Mouse (Mus musculus): ENCODE data around the gene Thbs4.
"Not testable (repeated sequence)": the region's sequence is repeated elsewhere in the genome, so short reads cannot be mapped to it uniquely, and the experiment has no call there.

Gene Thbs4

GRCm38 (mm10) chr13:92794462-92795214 lies at the start of gene Thbs4:
TSS of gene Thbs4 (minus strand) at chr13:92794818.
- DNase-seq (ENCODE audit: low spot score) = peak; percentile 42

DNA sequence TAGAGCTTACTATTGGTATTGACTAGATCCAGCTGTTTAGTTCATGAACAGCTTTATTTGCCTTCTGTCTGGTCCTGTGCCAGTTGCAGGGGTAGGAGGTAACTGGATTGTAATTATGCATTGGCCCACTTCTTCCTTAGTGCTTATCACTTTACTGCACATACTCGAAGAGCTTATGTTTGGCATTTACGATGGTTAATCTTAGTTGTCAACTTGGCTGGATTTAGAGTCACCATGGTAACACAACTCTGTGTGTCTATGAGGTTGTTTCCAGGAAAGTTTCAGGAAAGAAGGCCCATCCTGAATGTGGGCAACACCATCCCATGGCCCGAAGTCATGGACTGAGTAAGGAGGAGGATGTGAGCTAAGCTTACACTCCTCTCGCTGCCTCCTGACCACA lies 38.5 kb upstream of the Thbs4 start:
- no peak for DNase-seq (ENCODE audit: low spot score)

GRCm38 (mm10) chr13:92828820-92829219 lies 34.2 kb upstream of the Thbs4 start:
- no peak for DNase-seq (ENCODE audit: low spot score)

DNA sequence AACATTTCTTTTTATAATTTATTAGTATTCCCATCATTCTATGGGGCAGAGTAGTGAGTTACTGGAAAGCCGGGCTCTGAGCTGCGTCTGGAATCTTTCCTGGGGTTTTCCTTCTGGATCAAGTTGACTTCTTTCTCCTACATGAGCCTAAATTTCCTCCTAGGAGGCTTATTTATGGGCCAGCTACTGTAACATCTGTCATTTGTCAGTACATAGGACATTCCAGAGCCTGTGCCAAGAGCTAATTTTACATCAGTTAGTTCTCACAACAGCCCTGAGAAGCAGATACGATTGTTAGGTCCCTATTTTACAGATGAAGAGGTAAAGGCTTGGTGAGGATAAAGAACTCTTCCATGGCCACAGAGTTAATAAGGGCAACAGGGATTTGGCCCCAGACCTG lies 22.7 kb upstream of the Thbs4 start:
- no peak for DNase-seq (ENCODE audit: low spot score)

DNA sequence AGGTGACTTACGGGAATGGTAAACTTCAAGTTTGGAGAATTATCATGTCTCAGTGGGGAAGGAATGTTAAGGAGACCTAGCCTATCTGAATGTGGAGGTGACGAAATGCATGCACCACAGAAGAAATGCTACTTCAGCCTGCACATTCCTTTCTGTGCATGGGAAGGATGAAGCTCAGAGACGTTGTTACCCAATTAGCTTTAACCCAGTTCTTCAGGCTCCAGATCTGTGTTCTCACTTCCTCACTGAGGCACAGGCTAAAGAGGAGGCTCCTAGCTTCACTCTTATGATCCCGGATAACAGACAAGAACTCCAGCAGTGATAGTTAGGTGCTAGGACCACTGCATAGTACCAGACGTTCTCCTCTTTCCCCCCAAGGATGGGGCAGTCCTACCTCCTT lies 21.7 kb upstream of the Thbs4 start:
- no peak for DNase-seq (ENCODE audit: low spot score)

DNA sequence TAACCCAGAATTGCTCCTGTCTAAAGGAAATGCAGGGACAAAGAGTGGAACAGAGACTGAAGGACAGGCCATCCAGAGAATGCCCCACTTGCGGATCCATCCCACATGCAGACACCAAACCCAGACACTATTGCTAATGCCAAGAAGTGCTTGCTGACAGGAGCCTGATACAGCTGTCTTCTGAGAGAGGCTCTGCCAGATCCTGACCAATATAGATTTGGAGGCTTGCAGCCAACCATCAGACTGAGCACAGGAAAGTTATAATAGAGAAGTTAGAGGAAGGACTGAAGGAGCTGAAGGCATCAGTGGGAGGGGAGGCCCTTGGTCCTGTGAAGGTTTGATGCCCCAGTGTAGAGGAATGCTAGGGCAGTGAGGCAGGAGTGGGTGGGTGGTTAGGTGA lies 16.0 kb upstream of the Thbs4 start:
- not testable (repeated sequence) for DNase-seq (ENCODE audit: low spot score)

DNA sequence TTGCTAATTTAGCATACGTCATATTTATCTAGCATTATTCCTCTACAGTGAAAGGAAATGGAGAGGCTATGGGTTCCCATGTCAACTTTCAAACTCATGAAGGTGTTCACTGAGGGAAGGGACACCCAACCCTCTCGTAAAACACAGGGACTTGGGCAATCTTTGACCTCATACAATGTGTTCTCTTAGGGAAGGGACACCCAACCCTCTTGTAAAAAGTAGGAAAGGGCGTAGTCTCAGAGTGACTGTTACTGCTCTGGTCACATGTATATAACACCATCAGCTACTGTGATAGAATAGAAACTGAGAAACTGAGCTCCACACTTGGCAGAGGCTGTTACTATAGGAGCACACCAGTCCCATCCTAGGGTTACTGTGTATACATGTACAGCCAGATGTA lies 13.2 kb upstream of the Thbs4 start:
- DNase-seq (ENCODE audit: low spot score) = no peak

GRCm38 (mm10) chr13:92806785-92807184 lies 12.2 kb upstream of the Thbs4 start:
- no peak for DNase-seq (ENCODE audit: low spot score)

DNA sequence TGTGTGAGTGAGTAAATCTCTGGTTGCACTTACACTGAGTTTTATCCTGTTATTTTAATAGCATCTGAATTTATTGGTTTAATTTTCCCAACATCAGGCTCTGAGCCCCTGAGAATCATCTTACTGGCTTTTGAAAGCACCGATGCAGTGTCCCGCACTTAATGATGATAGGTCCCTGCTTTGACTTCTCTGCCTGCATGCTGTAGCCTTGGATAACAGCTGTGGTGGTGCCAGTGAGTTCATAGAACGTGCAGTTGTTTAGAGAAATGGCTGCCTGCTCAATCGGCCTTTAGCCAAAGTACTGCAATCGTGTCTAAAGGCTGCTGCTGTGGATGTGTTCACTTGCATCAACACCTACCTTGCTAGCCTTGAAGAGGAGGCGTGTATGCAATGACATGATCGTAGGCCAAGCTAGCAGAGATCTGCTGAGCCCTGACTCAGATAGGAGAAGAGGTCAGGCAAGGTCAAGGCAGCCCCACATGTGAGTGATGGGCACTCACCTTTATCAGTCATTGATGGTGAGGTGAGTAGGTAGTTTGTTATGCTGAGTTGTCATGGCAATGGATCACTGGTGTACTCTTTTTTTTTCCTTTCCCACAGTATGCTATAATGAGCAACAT lies 4.8 kb upstream of the Thbs4 start:
- no peak for DNase-seq (ENCODE audit: low spot score)

- no peak for DNase-seq (ENCODE audit: low spot score)
Observed at GRCm38 (mm10) chr13:92798830-92799229, 4.2 kb upstream of the Thbs4 start.

- no peak for DNase-seq (ENCODE audit: low spot score)
Observed at GRCm38 (mm10) chr13:92793636-92794035, 982 bp downstream of the Thbs4 start.

DNA sequence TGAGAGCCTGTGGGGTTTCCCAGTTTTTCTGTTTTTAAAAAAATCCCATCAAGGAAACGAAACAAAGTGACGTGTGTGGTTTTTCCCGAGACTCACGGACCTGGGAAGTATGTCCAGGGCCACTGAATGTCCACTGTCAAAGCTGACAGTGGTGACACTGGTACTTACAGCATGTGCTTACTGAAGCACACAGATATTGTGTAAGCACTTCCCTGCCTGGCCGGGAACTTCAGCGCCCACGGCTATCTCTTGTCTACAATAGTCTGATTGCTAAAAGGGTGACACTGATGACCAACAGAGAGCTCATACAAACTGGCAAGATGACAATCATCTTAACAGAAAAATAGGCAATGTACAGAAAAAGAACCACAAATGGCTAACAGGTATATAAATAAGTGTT lies 3.1 kb downstream of the Thbs4 start:
- no peak for DNase-seq (ENCODE audit: low spot score)

GRCm38 (mm10) chr13:92784311-92784710 lies 10.3 kb downstream of the Thbs4 start:
- DNase-seq (ENCODE audit: low spot score) = no peak

DNA sequence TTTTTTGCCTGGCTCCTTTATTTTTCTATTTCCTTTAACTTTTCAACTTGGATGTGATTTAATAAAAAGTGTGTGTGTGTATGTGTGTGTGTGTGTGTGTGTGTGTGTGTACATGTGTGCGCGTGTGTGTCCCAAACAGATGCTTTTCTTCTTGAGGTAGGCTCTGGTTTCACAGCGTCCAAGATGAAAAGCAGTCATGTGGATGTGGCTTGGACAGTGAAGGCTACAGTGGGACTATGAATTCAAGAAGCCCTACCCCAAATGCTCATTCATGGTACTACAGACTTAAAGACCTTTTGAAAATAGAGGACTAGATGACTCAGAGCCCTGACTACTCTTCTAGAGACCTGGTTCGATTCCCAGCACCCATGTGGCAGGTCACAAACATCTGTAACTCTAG lies 11.1 kb downstream of the Thbs4 start:
- no peak for DNase-seq (ENCODE audit: low spot score)

DNA sequence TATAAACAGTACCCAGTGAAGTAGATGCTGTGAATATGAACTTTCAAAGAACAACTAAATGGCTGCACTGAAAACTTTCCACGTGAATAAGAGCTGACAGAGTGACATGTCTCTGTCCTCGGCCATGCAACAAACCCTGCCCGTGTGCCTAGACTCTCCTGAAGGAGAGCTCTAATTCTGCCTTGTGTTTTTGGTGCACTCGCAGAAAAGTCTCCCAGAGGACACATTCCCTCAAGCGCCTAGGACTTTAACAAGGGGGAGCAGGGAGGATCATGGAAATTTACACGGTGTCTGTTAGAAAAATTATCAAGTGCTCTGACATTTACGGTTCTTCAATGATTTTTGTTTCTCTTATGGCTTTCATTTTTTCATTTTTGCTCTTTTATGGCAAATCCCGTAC lies 13.7 kb downstream of the Thbs4 start:
- DNase-seq (ENCODE audit: low spot score) = no peak

- no peak for DNase-seq (ENCODE audit: low spot score)
Observed at GRCm38 (mm10) chr13:92780076-92780475, 14.5 kb downstream of the Thbs4 start.

DNA sequence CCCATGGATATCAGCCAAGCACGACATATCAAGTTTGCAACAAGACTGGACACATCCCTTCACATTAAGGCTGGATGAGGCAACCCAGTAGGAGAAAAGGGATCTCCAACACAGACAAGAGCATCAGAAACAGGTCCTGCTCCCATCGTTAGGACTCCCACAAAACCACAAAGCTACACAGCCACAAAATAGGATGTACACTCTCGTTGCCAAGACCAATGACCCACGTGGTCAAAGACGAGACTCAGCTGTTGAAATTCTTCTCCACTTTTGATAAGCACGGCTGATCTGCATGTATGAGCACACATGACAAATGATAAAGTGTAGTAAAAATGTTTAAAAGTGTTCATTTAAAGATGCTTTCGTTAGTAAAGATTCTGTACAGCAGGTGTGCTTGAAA lies 16.0 kb downstream of the Thbs4 start:
- no peak for DNase-seq (ENCODE audit: low spot score)

GRCm38 (mm10) chr13:92775916-92776315 lies 18.7 kb downstream of the Thbs4 start:
- no peak for DNase-seq (ENCODE audit: low spot score)

DNA sequence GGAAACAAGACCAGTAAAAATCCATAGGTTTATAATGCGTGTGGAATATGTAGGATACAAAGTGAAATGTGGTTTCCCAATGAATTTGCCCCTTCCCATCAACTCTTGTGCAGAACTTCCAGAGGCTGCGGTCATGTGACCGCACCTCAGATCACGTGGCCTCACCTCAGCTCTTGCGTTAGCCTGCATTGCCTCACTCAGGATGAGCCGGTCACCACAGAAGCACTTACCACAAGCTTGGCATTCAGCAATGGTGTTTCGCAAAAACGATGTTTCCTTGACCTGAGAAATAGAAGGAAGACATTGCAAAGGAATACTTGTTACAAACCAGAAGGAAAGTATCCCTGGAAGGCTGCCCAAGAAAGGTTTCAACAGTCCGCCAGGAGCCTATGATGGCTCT lies 19.7 kb downstream of the Thbs4 start:
- DNase-seq (ENCODE audit: low spot score) = no peak

DNA sequence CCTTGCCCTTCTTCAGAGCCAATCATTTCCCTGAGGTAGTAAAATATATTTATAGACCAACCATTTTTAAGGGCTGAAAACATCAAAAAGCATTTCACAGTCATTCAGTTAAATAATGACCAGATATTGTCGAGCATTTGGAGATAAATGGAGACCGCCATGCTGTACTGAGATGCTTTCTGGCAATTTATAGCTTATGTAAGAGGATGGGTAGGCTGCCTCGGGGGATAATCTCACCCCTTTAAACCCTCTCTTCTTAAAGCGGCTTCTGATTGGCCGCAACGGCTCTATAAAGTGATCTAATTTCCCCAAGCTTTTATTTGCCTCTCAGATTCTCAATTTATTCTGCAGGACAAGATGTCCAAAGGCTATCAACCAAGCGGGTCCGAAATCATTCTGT lies 22.1 kb downstream of the Thbs4 start:
- DNase-seq (ENCODE audit: low spot score) = no peak

DNA sequence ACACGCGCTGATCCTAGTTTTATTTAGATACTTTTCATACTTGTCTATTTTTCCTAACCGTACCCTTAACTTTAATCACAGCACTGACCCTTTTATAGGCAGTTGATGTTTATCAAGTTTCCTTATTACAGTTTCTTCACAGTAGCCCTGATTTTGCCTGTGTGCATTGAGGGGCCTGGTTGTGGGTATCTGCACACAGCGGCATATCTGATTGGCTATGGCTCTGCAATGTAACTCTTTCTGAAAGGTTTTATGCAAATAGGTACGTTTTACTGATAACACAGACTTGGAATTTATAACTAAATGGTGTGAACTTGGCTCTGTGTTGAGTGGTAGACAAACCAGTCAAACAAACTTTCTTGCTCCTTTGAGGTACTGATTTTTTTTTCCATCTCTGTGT lies 23.1 kb downstream of the Thbs4 start:
- DNase-seq (ENCODE audit: low spot score) = no peak

DNA sequence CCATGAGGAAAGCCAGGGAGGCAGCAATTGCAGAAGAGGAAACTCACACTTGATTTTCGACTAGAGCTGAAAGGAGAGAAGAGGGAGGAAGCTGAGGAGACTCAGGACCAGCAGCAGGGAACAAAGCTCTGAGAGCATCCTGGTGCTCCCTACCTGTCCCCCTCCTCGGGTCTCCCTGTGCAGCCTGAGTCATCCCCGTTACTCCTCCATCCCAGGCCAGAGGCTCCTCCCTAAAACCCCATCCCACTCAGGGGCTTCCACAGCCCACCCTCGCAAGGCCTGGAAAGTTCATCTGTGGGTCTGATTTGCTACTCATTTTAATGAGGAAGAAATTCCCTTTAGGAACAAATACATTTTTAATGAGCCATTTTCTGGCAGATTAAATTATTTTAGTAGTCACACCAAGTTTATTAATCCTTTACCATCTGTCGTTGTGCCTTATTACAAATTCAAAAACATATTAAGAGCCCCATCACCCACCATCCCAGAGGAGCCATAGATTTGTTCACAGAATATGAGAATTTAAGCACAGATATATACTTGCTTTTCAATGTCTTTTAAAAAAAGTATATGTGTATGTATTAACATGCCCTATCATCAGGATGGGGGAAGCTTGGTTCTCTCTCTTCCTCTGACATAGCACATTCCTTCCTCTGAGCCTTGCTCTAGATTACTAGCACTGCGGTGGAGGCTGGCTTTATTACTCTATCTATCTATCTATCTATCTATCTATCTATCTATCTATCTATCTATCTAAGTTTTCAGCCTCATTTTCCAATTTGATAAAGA lies 29.0 kb downstream of the Thbs4 start:
- no peak for DNase-seq (ENCODE audit: low spot score)

DNA sequence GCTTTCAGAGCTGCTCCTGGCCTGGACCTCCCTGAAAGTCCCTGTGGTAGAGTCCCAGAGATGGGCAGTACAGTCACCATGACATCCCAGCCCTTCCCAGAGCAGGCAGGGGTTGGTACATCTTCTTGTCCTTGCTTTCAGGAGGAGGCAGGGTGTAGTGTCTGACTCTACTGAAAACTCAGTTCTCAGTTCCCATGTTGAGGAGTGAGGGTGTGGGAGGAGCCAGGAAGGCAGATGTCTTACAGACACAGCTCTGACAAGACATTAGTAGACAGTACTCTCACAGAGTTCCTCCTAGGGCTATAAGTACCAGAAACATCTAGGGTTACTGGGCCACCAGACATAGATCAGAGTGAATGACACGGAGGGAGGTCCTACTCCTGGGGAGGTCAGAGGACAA lies 32.3 kb downstream of the Thbs4 start:
- no peak for DNase-seq (ENCODE audit: low spot score)

Measured in embryo, embryonic 10 days (tissue).